Mouse (Mus musculus) liver, adult 2 months (tissue): Measurements from ENCODE around the gene H2-Q10.
"Not testable (repeated sequence)": the region's sequence is repeated elsewhere in the genome, so short reads cannot be mapped to it uniquely, and the experiment has no call there.

Source experiments
- CTCF ChIP-seq: fragments of 200-500 bp; IDR thresholded peaks from 2 replicates; pipeline ENCODE4 v1.5.1; 2011; ENCODE audit warnings: low read depth, low read length, control low read depth
- POLR2A ChIP-seq: fragments of 200-500 bp; IDR thresholded peaks from 2 replicates; pipeline ENCODE4 v1.6.1; 2011; ENCODE audit warnings: low read length, control low read depth; ENCODE audit not compliant: insufficient read depth; ENCODE audit errors: extremely low read depth

DNA sequence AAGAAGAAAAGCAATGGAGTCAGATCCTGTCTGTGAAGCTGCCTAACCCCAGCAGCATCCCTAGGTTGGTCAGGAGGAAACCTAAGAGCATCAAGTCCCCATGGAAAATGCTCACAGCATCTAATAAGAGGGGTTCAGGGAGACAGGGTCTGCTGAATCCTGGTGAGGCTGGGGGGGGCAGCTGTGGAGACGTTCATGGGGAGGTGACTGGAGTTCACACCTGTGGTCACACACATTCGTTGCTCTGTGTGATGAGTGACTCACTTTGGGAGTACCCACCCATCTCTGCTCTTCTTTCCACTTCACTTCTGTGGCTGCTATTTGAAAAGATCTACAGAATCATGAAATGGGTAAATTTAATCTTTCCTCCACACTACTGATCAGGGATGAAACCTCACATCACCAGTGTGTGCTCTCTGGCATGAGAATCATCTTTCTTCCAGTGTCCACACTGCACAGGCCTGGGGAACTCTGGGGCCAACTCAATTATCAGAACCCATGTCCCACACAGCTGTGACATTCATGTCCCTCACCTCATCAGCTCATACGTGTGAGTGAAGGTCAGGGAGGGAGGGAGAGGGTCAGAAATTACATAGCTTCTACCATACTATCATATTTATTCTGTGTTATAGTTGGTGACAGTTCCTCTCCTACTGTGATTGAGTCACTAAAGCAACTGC lies 46.6 kb upstream of the H2-Q10 start:
- not testable (repeated sequence) for TF ChIP-seq POLR2A, CTCF
